Mouse (Mus musculus) bone marrow macrophage, adult 2 months (primary cell): Measurements from ENCODE around the gene Gm47995.
"Not testable (repeated sequence)": the region's sequence is repeated elsewhere in the genome, so short reads cannot be mapped to it uniquely, and the experiment has no call there.

Experiments
- CTCF ChIP-seq: IDR thresholded peaks from 2 replicates; pipeline ENCODE4 v1.5.1; 2012; ENCODE audit warnings: low read depth, mild to moderate bottlenecking, low read length, moderate library complexity
- POLR2A ChIP-seq: IDR thresholded peaks from 2 replicates; pipeline ENCODE4 v1.6.1; 2012; ENCODE audit warnings: mild to moderate bottlenecking, low read depth, low read length, borderline replicate concordance

GRCm38 (mm10) chr1:151192075-151192474 lies 6.2 kb upstream of the Gm47995 start, which contains the start of gene Gm8947:
- TF ChIP-seq POLR2A, CTCF: not testable (repeated sequence)
